Mouse (Mus musculus) liver, postnatal 0 days (tissue): ENCODE results near the gene Tmem117.

Experiments used
- CTCF ChIP-seq: sonication (generic); IDR thresholded peaks from 2 replicates; pipeline ENCODE4 v1.5.1; 2016; ENCODE audit warnings: antibody characterized with exemption, low read depth
- EP300 ChIP-seq: IDR thresholded peaks from 2 replicates; pipeline ENCODE4 v1.6.1; 2016; ENCODE audit warnings: antibody characterized with exemption, low read depth, mild to moderate bottlenecking

- TF ChIP-seq CTCF: no peak
- TF ChIP-seq EP300: no peak
These were observed 26.8 kb downstream of the Tmem117 start for GRCm38 (mm10) chr15:94655811-94656323.
